8 mouse cellular contexts compared by ENCODE assay signal in genomic region chr12:111165831-111166591, GRCm38 (mm10). TPM values are rescaled to one million over a fixed set of nuclear protein-coding genes. Genes with fewer than 3 reads are reported as not detected.
DNase-seq lines count a peak whose midpoint lies in the region; ATAC-seq and TF ChIP-seq lines count a peak whose summit lies in the region.

Traf3 (plus strand) TSS chr12:111166370.

- peaks cover 37% of the 10 kb centered on the region for H3K4me1 ChIP-seq in embryonic facial prominence, embryonic 15.5 days
- H3K4me1 ChIP-seq in heart, postnatal 0 days (ENCODE audit: control insufficient read depth, insufficient read depth) = 0 out of 2 replicates have a peak, but pooled peaks cover 22% of the 10 kb centered on the region
- peaks cover 70% of the 10 kb centered on the region for H3K4me1 ChIP-seq in neural tube, embryonic 13.5 days (replicated peaks)
- H3K4me1 ChIP-seq in stomach, postnatal 0 days (replicated peaks; ENCODE audit: control insufficient read depth, insufficient read depth) = no peaks in the 10 kb centered on the region

- 8% methylated on average over 51 of the region's 105 CpGs for WGBS in embryonic facial prominence, embryonic 15.5 days
- WGBS in heart, postnatal 0 days = 5% methylated on average over 60 of the region's 105 CpGs
- 4% methylated on average over 86 of the region's 105 CpGs for WGBS in neural tube, embryonic 13.5 days
- 11% methylated on average over 28 of the region's 105 CpGs for WGBS in stomach, postnatal 0 days

- peak; percentile 61; the same call in 1 of the 2 replicates for ATAC-seq in embryonic facial prominence, embryonic 15.5 days (ENCODE audit: insufficient number of reproducible peaks, low FRiP score, low TSS enrichment, low read depth)
- peak; percentile 62 for ATAC-seq in heart, postnatal 0 days (ENCODE audit: insufficient read depth, low read depth)
- peak; percentile 25; the same call in 1 of the 2 replicates for ATAC-seq in neural tube, embryonic 13.5 days (ENCODE audit: low read depth)
- peak; percentile 69 for ATAC-seq in stomach, postnatal 0 days (ENCODE audit: low FRiP score, low TSS enrichment)

- peak within 1 kb of the TSS; percentile 88 for H3K27ac ChIP-seq in embryonic facial prominence, embryonic 15.5 days (replicated peaks)
- H3K27ac ChIP-seq in heart, postnatal 0 days (ENCODE audit: low read depth) = peak within 1 kb of the TSS; percentile 61
- peak within 1 kb of the TSS; percentile 86 for H3K27ac ChIP-seq in neural tube, embryonic 13.5 days (replicated peaks)
- peak within 1 kb of the TSS; percentile 86 for H3K27ac ChIP-seq in stomach, postnatal 0 days (replicated peaks)

- DNase-seq in CD4-positive, CD25-positive, alpha-beta regulatory T cell, adult 2 months (ENCODE audit: low read depth, low spot score) = peak; percentile 91
- peak; percentile 77 to 87 for DNase-seq in adrenal gland, postnatal 36 days
- peak; percentile 60 for DNase-seq in heart, postnatal 0 days (ENCODE audit: low spot score)
- DNase-seq in kidney, postnatal 36 days = peak; percentile 70 to 86
- peak; percentile 72 to 79 for DNase-seq in lung, adult 18-20 months
- peak; percentile 79 for DNase-seq in stomach, postnatal 0 days (ENCODE audit: low spot score)

- TF ChIP-seq EP300 in heart, postnatal 0 days (IDR thresholded peaks at IDR 0.05; ENCODE audit: low read depth) = no peak
- TF ChIP-seq EP300 in stomach, postnatal 0 days (optimal IDR thresholded peaks at IDR 0.05) = no peak

- TF ChIP-seq CTCF in heart, postnatal 0 days (IDR thresholded peaks at IDR 0.05; ENCODE audit: low read depth) = no peak
- TF ChIP-seq CTCF in stomach, postnatal 0 days (IDR thresholded peaks at IDR 0.05; ENCODE audit: low read depth) = no peak

- no peaks in the 10 kb centered on the region for H3K36me3 ChIP-seq in embryonic facial prominence, embryonic 15.5 days
- no peaks in the 10 kb centered on the region for H3K36me3 ChIP-seq in heart, postnatal 0 days (replicated peaks; ENCODE audit: control insufficient read depth, insufficient read depth, low read length)
- H3K36me3 ChIP-seq in neural tube, embryonic 13.5 days = no peaks in the 10 kb centered on the region
- no peaks in the 10 kb centered on the region for H3K36me3 ChIP-seq in stomach, postnatal 0 days (ENCODE audit: control insufficient read depth, insufficient read depth, low read length)

- H3K27me3 ChIP-seq in embryonic facial prominence, embryonic 15.5 days = no peaks in the 10 kb centered on the region
- no peaks in the 10 kb centered on the region for H3K27me3 ChIP-seq in heart, postnatal 0 days (ENCODE audit: control insufficient read depth, insufficient read depth, low read length)
- no peaks in the 10 kb centered on the region for H3K27me3 ChIP-seq in neural tube, embryonic 13.5 days
- no peaks in the 10 kb centered on the region for H3K27me3 ChIP-seq in stomach, postnatal 0 days (ENCODE audit: control insufficient read depth, insufficient read depth, low read length)

- peak within 1 kb of the TSS; percentile 79 for H3K9ac ChIP-seq in embryonic facial prominence, embryonic 15.5 days
- H3K9ac ChIP-seq in heart, postnatal 0 days (replicated peaks; ENCODE audit: low read depth, low read length) = peak within 1 kb of the TSS; percentile 70
- peak within 1 kb of the TSS; percentile 90 for H3K9ac ChIP-seq in neural tube, embryonic 13.5 days
- peak within 1 kb of the TSS; percentile 84 for H3K9ac ChIP-seq in stomach, postnatal 0 days (ENCODE audit: low read length)

- peak within 1 kb of the TSS; percentile 84 for H3K4me2 ChIP-seq in embryonic facial prominence, embryonic 15.5 days (replicated peaks)
- H3K4me2 ChIP-seq in heart, postnatal 0 days (ENCODE audit: low read depth, low read length) = peak within 1 kb of the TSS; percentile 94
- H3K4me2 ChIP-seq in neural tube, embryonic 13.5 days = peak within 1 kb of the TSS; percentile 87
- peak within 1 kb of the TSS; percentile 86 for H3K4me2 ChIP-seq in stomach, postnatal 0 days (replicated peaks; ENCODE audit: low read depth)

- H3K9me3 ChIP-seq in embryonic facial prominence, embryonic 15.5 days (replicated peaks) = no peaks in the 10 kb centered on the region
- H3K9me3 ChIP-seq in heart, postnatal 0 days (replicated peaks; ENCODE audit: control insufficient read depth, low read length) = no peaks in the 10 kb centered on the region
- H3K9me3 ChIP-seq in neural tube, embryonic 13.5 days = no peaks in the 10 kb centered on the region
- H3K9me3 ChIP-seq in stomach, postnatal 0 days (ENCODE audit: control insufficient read depth, low read length) = no peaks in the 10 kb centered on the region

- H3K4me3 ChIP-seq in embryonic facial prominence, embryonic 15.5 days (replicated peaks) = peak within 1 kb of the TSS; percentile 79
- peak within 1 kb of the TSS; percentile 77 for H3K4me3 ChIP-seq in heart, postnatal 0 days (ENCODE audit: low read depth, low read length)
- H3K4me3 ChIP-seq in neural tube, embryonic 13.5 days = peak within 1 kb of the TSS; percentile 81
- H3K4me3 ChIP-seq in stomach, postnatal 0 days (ENCODE audit: low read depth, low read length) = peak within 1 kb of the TSS; percentile 71

RNA-seq across cellular contexts. Expression of gene Traf3, which starts in this region (rescaled TPM):
- total RNA-seq in adrenal gland, postnatal 36 days (2021) = 10 to 100 TPM; 28.9 to 30.9 TPM
- 10.6 and 12.1 TPM in 2 replicates for polyA plus RNA-seq in embryonic facial prominence, embryonic 15.5 days (2015; fragmentation: Nextera tagmentation; extraction: Ambion mirVana)
- total RNA-seq in heart, postnatal 0 days (2014; rRNA removed; ENCODE audit: low replicate concordance) = 7.2 and 8.3 TPM in 2 replicates
- polyA plus RNA-seq in heart, postnatal 0 days (2015; fragmentation: Nextera tagmentation; extraction: Ambion mirVana) = 2.9 and 3.2 TPM in 2 replicates
- polyA plus RNA-seq in neural tube, embryonic 13.5 days (2015; fragmentation: Nextera tagmentation; extraction: Ambion mirVana) = 15.9 and 17.5 TPM in 2 replicates
- polyA plus RNA-seq in stomach, postnatal 0 days (2015; fragmentation: Nextera tagmentation; extraction: Ambion mirVana) = 3.2 and 4.4 TPM in 2 replicates

Comparison
In these comparisons a context has a peak if more than half of its experiments do, and no peak if none do; other contexts are left out.
1. Peak in every context shown above with its lines: DNase-seq, ATAC-seq, H3K4me3 ChIP-seq and H3K27ac ChIP-seq.